Mouse (Mus musculus) limb, embryonic 15.5 days (tissue): Measurements from ENCODE around the gene Egflam. TPM values are rescaled to one million over a fixed set of nuclear protein-coding genes. Genes with fewer than 3 reads are reported as not detected.

Experiments
- ATAC-seq: fragments of 200-750 bp; cut with Nextera tagmentation; 2 replicates; pipeline ENCODE4 v1.8.0; 2017; ENCODE audit warnings: low read depth, moderate TSS enrichment; ENCODE audit not compliant: insufficient number of reproducible peaks, low FRiP score, low TSS enrichment
- H3K27ac ChIP-seq: fragments of 300-500 bp; sonication (generic); 2 replicates; pipeline ENCODE4 v1.5.1; 2015; ENCODE audit warnings: moderate library complexity, mild to moderate bottlenecking, inconsistent platforms
- H3K27me3 ChIP-seq: fragments of 300-500 bp; sonication (generic); 2 replicates; pipeline ENCODE4 v1.6.1; 2015; ENCODE audit warnings: inconsistent platforms
- H3K36me3 ChIP-seq: fragments of 300-500 bp; sonication (generic); 2 replicates; pipeline ENCODE4 v1.6.1; 2015; ENCODE audit warnings: inconsistent platforms
- H3K4me1 ChIP-seq: fragments of 300-500 bp; sonication (generic); 2 replicates; pipeline ENCODE4 v1.6.1; 2015; ENCODE audit warnings: inconsistent platforms
- H3K4me2 ChIP-seq: fragments of 300-500 bp; sonication (generic); 2 replicates; pipeline ENCODE4 v1.6.1; 2015; ENCODE audit warnings: mild to moderate bottlenecking, inconsistent platforms
- H3K4me3 ChIP-seq: fragments of 300-500 bp; sonication (generic); 2 replicates; pipeline ENCODE4 v1.5.1; 2015; ENCODE audit warnings: mild to moderate bottlenecking, inconsistent platforms
- H3K9ac ChIP-seq: fragments of 300-500 bp; sonication (generic); 2 replicates; pipeline ENCODE4 v1.6.1; 2015; ENCODE audit warnings: inconsistent platforms
- H3K9me3 ChIP-seq: fragments of 300-500 bp; sonication (generic); 2 replicates; pipeline ENCODE4 v1.6.1; 2016; ENCODE audit warnings: inconsistent platforms
- WGBS: fragments of 180-500 bp; shearing (Covaris S2); methylation state at CpG from one replicate; pipeline ENCODE4 v1.1.7; 2015; 5-methylcytosine and 5-hydroxymethylcytosine counted together
- polyA plus RNA-seq: library from polyadenylated mRNA; unstranded; fragments of >200 nt; fragmentation: Nextera tagmentation; extraction: Ambion mirVana; gene quantifications from 2 replicates; pipeline ENCODE4 v1.2.1, GENCODE M21; 2015

The Egflam gene
- polyA plus RNA-seq, 1 experiment from 2014 or later = 14.8 TPM

GRCm38 (mm10) chr15:7207292-7207691 is 190.9 kb downstream of the Egflam start:
- Histone ChIP-seq H3K27me3 (no peaks in the 10 kb centered on the region), H3K4me1 (peaks cover 31% of the 10 kb centered on the region), H3K4me2 (no peak overlapping the region), H3K9me3 (no peaks in the 10 kb centered on the region), H3K36me3 (no peaks in the 10 kb centered on the region), H3K9ac (no peak overlapping the region), H3K4me3 (no peak overlapping the region), H3K27ac (no peak overlapping the region)
- 84% methylated on average over 7 of the region's 7 CpGs for WGBS
- ATAC-seq = no peak

GRCm38 (mm10) chr15:7206110-7206509 is 192.1 kb downstream of the Egflam start:
- peaks cover 42% of the 10 kb centered on the region for H3K4me1 ChIP-seq
- no peak overlapping the region for H3K9ac ChIP-seq
- no peaks in the 10 kb centered on the region for H3K27me3 ChIP-seq
- WGBS = 15% methylated on average over 5 of the region's 5 CpGs
- no peak overlapping the region for H3K27ac ChIP-seq
- ATAC-seq = no peak
- no peak overlapping the region for H3K4me3 ChIP-seq
- H3K36me3 ChIP-seq = no peaks in the 10 kb centered on the region
- no peaks in the 10 kb centered on the region for H3K9me3 ChIP-seq
- H3K4me2 ChIP-seq = no peak overlapping the region

- no peaks in the 10 kb centered on the region for H3K27me3 ChIP-seq
- H3K36me3 ChIP-seq = no peaks in the 10 kb centered on the region
- no peak overlapping the region for H3K4me2 ChIP-seq
- no peak overlapping the region for H3K9ac ChIP-seq
- no peaks in the 10 kb centered on the region for H3K9me3 ChIP-seq
- no peak for ATAC-seq
- 77% methylated on average over 13 of the region's 13 CpGs for WGBS
- H3K4me1 ChIP-seq = peaks cover 45% of the 10 kb centered on the region
- no peak overlapping the region for H3K4me3 ChIP-seq
- H3K27ac ChIP-seq = no peak overlapping the region
These were observed 193.3 kb downstream of the Egflam start for GRCm38 (mm10) chr15:7204917-7205316.

DNA sequence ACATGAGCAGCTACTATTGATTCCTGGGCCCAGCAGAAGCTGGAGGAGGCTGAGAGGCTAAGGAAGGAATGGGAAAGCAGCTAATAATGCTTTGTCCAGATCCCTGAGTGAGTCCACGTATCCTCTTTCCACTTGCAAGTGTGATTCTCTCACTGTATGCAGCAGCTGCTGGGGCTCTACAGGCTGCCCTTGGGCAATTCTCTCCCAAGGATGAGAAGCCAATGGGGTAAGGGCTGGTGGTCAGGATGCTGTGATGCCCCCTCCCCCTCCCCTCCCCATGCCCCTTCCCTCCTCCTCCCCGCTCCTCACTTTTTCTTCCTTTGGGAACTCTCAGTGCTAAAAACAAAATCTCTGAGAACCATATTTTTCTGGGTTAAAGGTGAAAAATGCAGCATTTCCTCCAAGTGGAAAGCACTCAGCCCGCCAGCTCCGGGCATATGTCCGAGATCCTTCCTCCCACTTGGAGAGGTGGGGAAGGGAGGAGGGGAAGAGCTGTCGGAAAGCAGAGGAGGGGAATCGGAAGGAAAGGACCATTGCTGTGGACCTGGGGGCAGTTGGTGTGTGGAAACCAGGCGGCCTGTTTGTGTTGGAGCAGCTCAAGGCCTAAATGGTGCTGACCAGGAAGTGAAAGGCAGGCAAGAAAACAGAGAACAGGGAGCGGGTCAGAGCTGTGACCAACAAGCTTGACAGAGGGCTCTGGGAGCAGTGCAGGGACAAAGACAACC is 194.4 kb downstream of the Egflam start:
- no peak overlapping the region for H3K9ac ChIP-seq
- no peak for ATAC-seq
- no peaks in the 10 kb centered on the region for H3K36me3 ChIP-seq
- H3K4me3 ChIP-seq = no peak overlapping the region
- peaks cover 52% of the 10 kb centered on the region for H3K4me1 ChIP-seq
- no peaks in the 10 kb centered on the region for H3K9me3 ChIP-seq
- no peak overlapping the region for H3K4me2 ChIP-seq
- H3K27ac ChIP-seq = peak overlapping the region; percentile 76
- 55% methylated on average over 9 of the region's 9 CpGs for WGBS
- no peaks in the 10 kb centered on the region for H3K27me3 ChIP-seq

DNA sequence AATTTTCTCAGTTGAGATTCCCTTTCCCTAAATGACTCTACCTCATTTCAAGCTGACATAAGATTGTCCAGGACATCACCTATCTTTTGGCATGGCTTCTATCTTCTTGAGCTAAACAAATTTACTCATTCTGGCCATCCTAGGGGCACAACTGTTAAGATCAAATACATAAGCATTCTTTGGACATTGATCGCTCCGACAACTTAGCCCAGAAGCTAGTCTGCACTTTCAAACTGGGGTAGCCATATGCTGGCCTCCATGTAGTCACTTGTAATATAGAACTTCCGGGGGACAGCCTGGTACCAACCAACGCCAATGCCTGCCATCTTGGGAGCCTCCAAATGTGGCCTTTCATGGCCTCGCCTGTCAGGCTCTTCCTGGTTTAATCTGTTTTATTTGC is 195.2 kb downstream of the Egflam start:
- WGBS = 88% methylated on average over 5 of the region's 5 CpGs
- peak overlapping the region; percentile 76 for H3K27ac ChIP-seq
- H3K4me1 ChIP-seq = peaks cover 56% of the 10 kb centered on the region

GRCm38 (mm10) chr15:7201421-7202380 is 196.5 kb downstream of the Egflam start:
- Histone ChIP-seq H3K36me3 (no peaks in the 10 kb centered on the region), H3K4me1 (peaks cover 58% of the 10 kb centered on the region), H3K27ac (peak overlapping the region; percentile 62), H3K4me3 (no peak overlapping the region), H3K4me2 (no peak overlapping the region), H3K9me3 (no peaks in the 10 kb centered on the region), H3K9ac (no peak overlapping the region), H3K27me3 (no peaks in the 10 kb centered on the region)
- WGBS = 33% methylated on average over 9 of the region's 9 CpGs
- ATAC-seq = no peak

More for the DNA sequence above, 195.2 kb downstream of the Egflam start:
- H3K27me3 ChIP-seq = no peaks in the 10 kb centered on the region
- H3K36me3 ChIP-seq = no peaks in the 10 kb centered on the region
- no peak for ATAC-seq
- H3K9ac ChIP-seq = no peak overlapping the region
- H3K4me3 ChIP-seq = no peak overlapping the region
- H3K4me2 ChIP-seq = no peak overlapping the region
- no peaks in the 10 kb centered on the region for H3K9me3 ChIP-seq

DNA sequence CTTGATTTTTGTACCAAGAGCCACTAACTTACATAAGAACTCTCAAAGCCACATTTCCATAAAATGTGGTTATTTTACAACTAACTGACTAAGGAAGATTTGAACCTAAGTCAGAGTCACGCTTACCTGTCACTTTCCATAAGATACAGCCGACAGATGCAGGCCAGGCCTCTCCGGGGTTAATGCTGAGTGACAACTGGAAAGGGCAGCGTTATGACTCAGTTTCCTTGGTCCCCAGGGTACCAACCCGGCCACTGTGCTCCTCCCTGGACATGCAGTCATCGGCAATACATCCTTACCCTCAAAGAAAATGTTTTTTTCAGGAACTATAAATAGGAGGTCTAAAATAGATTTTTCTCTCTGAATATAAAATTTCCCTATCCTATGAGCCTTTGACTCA is 197.9 kb downstream of the Egflam start:
- no peaks in the 10 kb centered on the region for H3K36me3 ChIP-seq
- no peaks in the 10 kb centered on the region for H3K9me3 ChIP-seq
- no peak overlapping the region for H3K9ac ChIP-seq
- H3K4me3 ChIP-seq = no peak overlapping the region
- peaks cover 46% of the 10 kb centered on the region for H3K4me1 ChIP-seq
- no peaks in the 10 kb centered on the region for H3K27me3 ChIP-seq
- ATAC-seq = no peak
- no peak overlapping the region for H3K4me2 ChIP-seq
- 62% methylated on average over 6 of the region's 6 CpGs for WGBS
- H3K27ac ChIP-seq = no peak overlapping the region

GRCm38 (mm10) chr15:7198816-7199215 is 199.4 kb downstream of the Egflam start:
- no peaks in the 10 kb centered on the region for H3K36me3 ChIP-seq
- H3K4me1 ChIP-seq = peaks cover 48% of the 10 kb centered on the region
- H3K4me3 ChIP-seq = no peak overlapping the region
- no peak overlapping the region for H3K4me2 ChIP-seq
- no peaks in the 10 kb centered on the region for H3K9me3 ChIP-seq
- 37% methylated on average over 2 of the region's 2 CpGs for WGBS
- H3K27me3 ChIP-seq = no peaks in the 10 kb centered on the region
- no peak overlapping the region for H3K9ac ChIP-seq
- ATAC-seq = 0 out of 2 replicates have a peak, but pooled peaks have one; percentile 37
- no peak overlapping the region for H3K27ac ChIP-seq

GRCm38 (mm10) chr15:7197652-7198445 is 200.3 kb downstream of the Egflam start:
- WGBS = 33% methylated on average over 3 of the region's 3 CpGs
- no peak overlapping the region for H3K4me2 ChIP-seq
- H3K36me3 ChIP-seq = no peaks in the 10 kb centered on the region
- no peaks in the 10 kb centered on the region for H3K9me3 ChIP-seq
- H3K9ac ChIP-seq = no peak overlapping the region
- 0 out of 2 replicates have a peak overlapping the region, but pooled peaks have one; percentile 33 for H3K27ac ChIP-seq
- no peaks in the 10 kb centered on the region for H3K27me3 ChIP-seq
- H3K4me1 ChIP-seq = peaks cover 40% of the 10 kb centered on the region
- H3K4me3 ChIP-seq = no peak overlapping the region
- ATAC-seq = no peak

- no peak overlapping the region for H3K4me3 ChIP-seq
- H3K4me1 ChIP-seq = peaks cover 23% of the 10 kb centered on the region
- WGBS = 77% methylated on average over 6 of the region's 6 CpGs
- no peak for ATAC-seq
- H3K27me3 ChIP-seq = no peaks in the 10 kb centered on the region
- no peaks in the 10 kb centered on the region for H3K9me3 ChIP-seq
- no peak overlapping the region for H3K27ac ChIP-seq
- no peak overlapping the region for H3K9ac ChIP-seq
- no peak overlapping the region for H3K4me2 ChIP-seq
- peaks cover 14% of the 10 kb centered on the region; the same call in 1 of the 2 replicates for H3K36me3 ChIP-seq
These were observed 203.4 kb downstream of the Egflam start for GRCm38 (mm10) chr15:7194748-7195221.

DNA sequence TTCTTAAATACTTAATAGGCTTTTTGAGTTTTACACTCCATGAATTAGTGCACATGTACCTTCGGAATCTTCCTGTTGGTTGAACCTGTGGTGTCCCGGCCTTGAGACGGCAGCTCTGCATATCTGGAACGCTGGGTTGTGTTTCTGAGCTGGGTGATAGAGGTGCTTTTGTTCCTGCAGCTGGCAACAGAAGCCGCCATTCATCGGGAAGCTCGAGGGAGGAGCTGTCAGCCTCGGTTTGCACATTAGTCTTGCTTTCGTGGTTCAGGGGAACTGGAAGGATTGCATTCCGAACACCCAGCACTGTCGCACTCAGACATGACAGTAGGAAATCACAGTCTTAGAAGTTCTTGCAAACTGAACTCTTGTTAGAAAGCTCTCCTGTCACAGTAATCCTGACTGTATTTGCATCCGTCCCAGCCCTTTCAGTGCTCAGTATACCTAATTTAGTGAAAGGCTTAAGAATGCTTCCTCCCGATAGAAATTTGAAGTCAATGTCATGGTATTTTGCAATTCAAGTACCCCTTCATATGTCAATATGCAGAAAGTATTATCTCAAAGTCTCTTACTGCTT is 204.0 kb downstream of the Egflam start:
- Histone ChIP-seq H3K9ac (no peak overlapping the region), H3K27me3 (no peaks in the 10 kb centered on the region), H3K4me1 (peaks cover 20% of the 10 kb centered on the region), H3K9me3 (no peaks in the 10 kb centered on the region), H3K4me2 (no peak overlapping the region), H3K4me3 (no peak overlapping the region), H3K36me3 (peaks cover 19% of the 10 kb centered on the region; the same call in 1 of the 2 replicates), H3K27ac (peak overlapping the region; percentile 43; the same call in 1 of the 2 replicates)
- 36% methylated on average over 13 of the region's 13 CpGs for WGBS
- ATAC-seq = no peak
